ENCODE assay signal across 8 mouse cellular contexts in the genomic region with DNA sequence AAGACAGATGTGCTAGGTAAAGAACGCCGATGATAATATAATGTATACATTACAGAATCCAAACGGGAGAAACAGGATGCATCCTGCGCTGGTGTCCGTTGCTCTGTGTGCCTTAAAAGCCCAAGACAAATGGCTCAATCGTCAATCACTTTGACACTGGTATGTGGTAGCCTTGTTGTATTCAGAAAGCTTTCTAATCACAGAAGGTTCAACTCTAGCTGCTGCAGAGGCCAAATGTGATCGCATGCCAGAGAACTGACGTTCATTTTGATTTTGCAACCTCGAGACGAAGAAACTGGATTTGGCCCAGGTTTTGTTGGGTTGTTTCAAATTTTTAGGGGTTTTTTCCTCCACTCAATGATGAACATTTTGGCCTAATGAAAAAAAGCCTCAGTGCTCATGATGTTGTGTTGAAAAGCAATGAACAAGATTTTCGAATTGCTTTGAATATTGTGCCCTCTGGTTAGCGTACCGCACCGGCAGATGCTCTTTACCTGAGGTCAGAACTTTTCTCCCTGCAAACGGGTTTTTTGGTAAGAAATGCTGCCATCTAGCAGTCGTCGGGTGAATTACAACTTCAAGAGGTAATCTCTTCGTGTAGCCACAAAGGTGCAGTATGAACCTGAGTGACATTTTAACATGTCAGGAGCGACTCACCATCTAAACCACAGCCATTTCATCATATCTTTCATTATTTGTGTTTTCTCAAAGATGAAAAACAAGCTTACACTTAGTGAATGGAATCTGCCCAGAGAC. TPM values are rescaled to one million over a fixed set of nuclear protein-coding genes. Genes with fewer than 3 reads are reported as not detected.
DNase-seq lines count a peak whose midpoint lies in the region; ATAC-seq and TF ChIP-seq lines count a peak whose summit lies in the region.

No protein-coding gene starts in this region.

- no peaks in the 10 kb centered on the region for H3K36me3 ChIP-seq in liver, postnatal 0 days (replicated peaks; ENCODE audit: insufficient read depth, low read length)

- H3K4me2 ChIP-seq in liver, postnatal 0 days (ENCODE audit: low read depth, low read length), result no peak overlapping the region

- H3K4me1 ChIP-seq in liver, postnatal 0 days (ENCODE audit: insufficient read depth), result no peaks in the 10 kb centered on the region

- H3K27ac ChIP-seq in left cerebral cortex, adult 2 months, result no peak overlapping the region
- no peak overlapping the region for H3K27ac ChIP-seq in liver, postnatal 0 days (ENCODE audit: low read depth)

- TF ChIP-seq EP300 in liver, postnatal 0 days (IDR thresholded peaks at IDR 0.05; ENCODE audit: low read depth), result no peak

- 28% methylated on average over 19 of the region's 19 CpGs for WGBS in liver, postnatal 0 days (ENCODE audit: insufficient replicate concordance)

- H3K27me3 ChIP-seq in liver, postnatal 0 days (ENCODE audit: insufficient read depth, low read length), result no peaks in the 10 kb centered on the region

- no peak overlapping the region for H3K9ac ChIP-seq in liver, postnatal 0 days (replicated peaks)

- intact Hi-C loops in left cerebral cortex, adult 2 months (cut with DNase I), result loop anchor here (1.0 kb wide), 1 partner anchor 69 kb away; no protein-coding TSS in a partner anchor

- DNase-seq in left cerebral cortex, adult 2 months (ENCODE audit: extremely low spot score in 1 of 2, low spot score in 2 of 2), result peak; percentile 38 to 67
- DNase-seq in left cerebral cortex, adult 8-10 months (ENCODE audit: low spot score in 2 of 2), result no peak
- DNase-seq in adrenal gland, adult 2 months, result peak; percentile 58
- DNase-seq in embryo, embryonic 11 days, result peak; percentile 67
- peak; percentile 62 for DNase-seq in hindlimb bud, embryonic 11.5 days (ENCODE audit: extremely low spot score, low read depth, low spot score)
- peak; percentile 49 for DNase-seq in liver, postnatal 0 days
- peak; percentile 35 for DNase-seq in retina, postnatal 7 days (ENCODE audit: low read depth, low spot score)

- no peak overlapping the region for H3K4me3 ChIP-seq in left cerebral cortex, adult 2 months
- H3K4me3 ChIP-seq in liver, postnatal 0 days (ENCODE audit: low read depth, low read length), result no peak overlapping the region

- no peaks in the 10 kb centered on the region for H3K9me3 ChIP-seq in liver, postnatal 0 days (ENCODE audit: low read length)

- TF ChIP-seq CTCF in left cerebral cortex, adult 2 months (IDR thresholded peaks at IDR 0.05), result peak; percentile 75
- peak; percentile 67 for TF ChIP-seq CTCF in liver, postnatal 0 days (IDR thresholded peaks at IDR 0.05; ENCODE audit: low read depth)

- no peak for ATAC-seq in liver, postnatal 0 days
- no peak for ATAC-seq in inflammation-experienced regulatory T-cells, adult 6 months

RNA-seq across cellular contexts. Expression of a gene that starts 6.6 kb away (rescaled TPM):
- total RNA-seq in left cerebral cortex, adult 2 months (2021), result not detected
- 1 to 10 TPM in 1 of 4 experiments, under 1 TPM in 1, not detected in 2; 0.30 to 1.1 TPM for total RNA-seq in left cerebral cortex, adult 8-10 months (2022)
- total RNA-seq in adrenal gland, adult 2 months (2021), result 1 to 10 TPM; 3.6 to 4.5 TPM
- not detected in 2 replicates for polyA plus RNA-seq in adrenal gland, adult 2 months (2012; rRNA removed)
- polyA plus RNA-seq in liver, postnatal 0 days (2015; fragmentation: Nextera tagmentation; extraction: Ambion mirVana), result 0.09 and 0.18 TPM in 2 replicates
- polyA plus RNA-seq in inflammation-experienced regulatory T-cells, adult 6 months (2017; shearing (Covaris generic)), result 1 to 10 TPM in 1 of 3 experiments, under 1 TPM in 2; 0.63 to 1.4 (median 0.88) TPM

Comparison
In these comparisons a context has a peak if more than half of its experiments do, and no peak if none do; other contexts are left out.
1. DNase-seq: peak in left cerebral cortex, adult 2 months (2 of 2), adrenal gland, adult 2 months (single experiment), embryo, embryonic 11 days (single experiment), hindlimb bud, embryonic 11.5 days (single experiment), liver, postnatal 0 days (single experiment) and retina, postnatal 7 days (single experiment); none in left cerebral cortex, adult 8-10 months (0 of 2).